Mouse (Mus musculus) A20 (cell line): Measurements from ENCODE around the gene Ezh2.
"Not testable (repeated sequence)": the region's sequence is repeated elsewhere in the genome, so short reads cannot be mapped to it uniquely, and the experiment has no call there.

Experiments used
- DNase-seq: peaks from one replicate; pipeline ENCODE4 v3.0.0-alpha.2; 2011; ENCODE audit warnings: low read depth, low spot score

The Ezh2 gene

DNA sequence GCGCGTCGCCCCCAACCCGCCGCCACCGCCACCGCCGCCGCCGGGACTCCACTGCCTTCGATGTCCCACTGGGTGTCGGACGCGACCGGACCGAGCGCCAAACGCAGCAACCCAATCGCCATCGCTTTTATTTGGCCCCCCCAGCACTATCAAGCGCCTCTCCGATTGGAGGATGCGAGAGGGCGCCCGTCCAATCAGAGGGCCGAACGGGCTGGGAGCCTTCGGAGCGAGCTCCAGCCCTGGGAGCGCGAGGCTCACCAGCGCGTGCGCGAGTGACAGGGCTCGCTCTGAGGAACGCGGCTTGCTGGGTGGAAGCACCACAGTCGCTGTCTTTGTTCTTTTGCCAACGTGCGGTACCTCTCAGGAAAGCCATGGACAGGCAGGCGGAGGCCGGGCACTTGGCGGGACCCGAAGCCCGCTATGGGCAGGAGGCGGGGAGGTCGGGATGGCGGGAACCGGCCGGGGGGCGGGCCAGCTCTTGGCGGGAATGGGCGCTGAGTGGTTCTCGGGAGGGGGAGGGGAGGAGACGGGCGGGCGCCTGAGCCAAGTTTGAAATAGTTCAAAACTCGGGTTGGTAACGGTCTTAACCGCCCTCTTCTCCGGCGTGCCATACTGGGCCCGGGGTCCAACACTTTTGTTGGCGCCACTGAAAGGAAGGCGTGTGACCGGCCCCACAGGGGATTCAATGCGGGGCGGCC, at the start of gene Ezh2:
Ezh2 (minus strand) TSS at position 416 of the 698 bp plus-strand sequence.
- DNase-seq = peak; percentile 99

DNA sequence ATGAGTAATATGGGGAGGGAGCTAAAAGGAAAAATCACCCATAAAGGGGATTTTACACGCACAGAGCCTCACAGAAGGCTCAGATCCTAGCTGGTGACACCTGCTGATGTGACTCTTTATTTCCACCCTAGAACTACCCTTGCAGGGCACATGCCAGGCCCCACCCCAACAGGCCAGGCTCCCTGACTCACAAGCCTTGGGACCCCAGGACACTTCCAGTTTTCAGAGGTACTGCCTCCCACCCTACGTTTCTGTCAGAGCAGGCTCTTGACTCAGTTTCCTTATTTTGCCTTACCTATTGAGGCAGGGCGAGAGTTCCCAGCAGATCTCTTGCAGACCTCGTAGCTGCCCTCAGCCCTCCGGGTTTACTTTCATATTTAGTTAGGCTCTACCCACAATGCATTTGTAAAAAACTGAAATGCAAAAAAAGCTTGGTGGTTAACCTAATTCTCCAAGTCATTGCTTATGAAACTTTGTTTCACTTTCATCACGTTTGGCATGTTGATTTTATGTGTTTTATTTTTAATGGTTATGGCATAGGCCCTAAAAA, 41.5 kb upstream of the Ezh2 start:
- DNase-seq = peak; percentile 95

DNA sequence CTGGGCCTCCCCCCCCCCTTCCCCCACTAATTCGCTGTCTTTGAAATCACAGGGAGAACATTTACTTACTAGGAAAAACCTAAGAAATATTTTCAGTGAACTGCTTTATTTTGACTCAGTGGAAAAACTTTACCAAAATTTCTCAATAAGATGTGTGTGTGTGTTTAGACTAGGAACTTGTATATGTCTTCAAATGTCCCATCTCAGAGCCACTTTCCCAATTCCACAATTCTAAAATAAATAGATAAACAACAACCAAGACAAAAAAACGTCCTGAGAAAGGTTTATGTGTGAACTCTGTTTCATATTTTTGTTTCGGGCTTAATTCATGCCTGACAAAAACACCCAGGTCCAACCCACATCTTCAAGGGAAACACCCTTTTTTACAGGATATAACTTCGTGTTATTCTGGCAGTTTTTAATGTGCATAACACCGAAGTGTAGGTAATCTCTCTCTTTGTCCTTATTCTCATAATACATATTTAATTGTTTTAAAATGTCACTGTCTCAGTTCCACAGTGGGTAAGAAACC, 40.9 kb upstream of the Ezh2 start:
- no peak for DNase-seq

DNA sequence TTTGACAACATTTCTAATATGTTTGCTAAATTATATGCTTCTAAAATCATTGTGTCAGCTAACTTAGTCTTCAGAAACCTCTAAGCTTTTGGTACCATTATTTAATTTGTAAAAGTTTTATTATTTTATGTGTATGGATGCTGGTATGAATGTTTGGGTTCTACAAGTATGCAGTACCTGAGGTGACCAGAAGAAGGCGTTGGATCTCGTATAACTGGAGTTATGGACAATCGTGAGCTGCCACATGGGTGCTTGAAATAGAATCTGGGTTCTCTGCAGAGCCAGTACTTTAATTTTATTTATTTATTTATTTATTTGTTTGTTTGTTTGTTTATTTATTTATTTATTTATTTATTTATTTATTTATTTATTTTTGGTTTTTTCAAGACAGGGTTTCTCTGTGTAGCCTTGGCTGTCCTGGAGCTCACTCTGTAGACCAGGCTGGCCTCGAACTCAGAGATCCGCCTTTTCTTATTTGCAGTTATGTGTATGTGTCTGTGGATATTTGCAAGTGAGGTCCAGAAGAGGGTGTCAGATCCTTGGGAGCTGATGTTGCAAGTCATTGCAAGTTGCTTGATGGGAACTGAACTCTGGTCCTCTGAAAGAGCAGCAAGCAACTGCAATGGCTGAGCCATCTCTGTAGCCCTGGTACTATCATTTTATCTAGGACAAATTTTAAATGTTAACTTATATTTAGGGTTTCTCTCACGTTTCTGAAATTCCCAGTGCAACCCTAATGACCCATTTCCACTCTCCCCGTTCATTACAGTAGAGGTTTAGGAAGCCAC, 40.3 kb upstream of the Ezh2 start:
- peak; percentile 69 for DNase-seq

DNA sequence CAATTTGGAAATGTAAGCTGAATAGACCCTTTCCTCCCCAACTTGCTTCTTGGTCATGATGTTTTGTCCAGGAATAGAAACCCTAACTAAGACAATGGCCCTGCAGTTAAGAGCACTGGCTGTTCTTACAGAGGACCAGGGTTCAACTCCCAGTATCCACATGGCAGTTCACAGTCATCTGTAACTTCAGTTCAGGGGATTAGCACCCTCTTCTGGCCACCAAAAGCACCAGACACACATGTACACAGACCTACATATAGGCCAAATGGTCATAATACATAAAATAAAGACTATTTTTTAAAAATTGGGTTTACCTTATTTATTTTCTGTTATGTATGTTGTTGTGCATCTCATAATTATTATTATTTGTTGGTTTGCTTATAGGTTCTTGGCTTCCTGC, 38.3 kb upstream of the Ezh2 start:
- peak; percentile 79 for DNase-seq

DNA sequence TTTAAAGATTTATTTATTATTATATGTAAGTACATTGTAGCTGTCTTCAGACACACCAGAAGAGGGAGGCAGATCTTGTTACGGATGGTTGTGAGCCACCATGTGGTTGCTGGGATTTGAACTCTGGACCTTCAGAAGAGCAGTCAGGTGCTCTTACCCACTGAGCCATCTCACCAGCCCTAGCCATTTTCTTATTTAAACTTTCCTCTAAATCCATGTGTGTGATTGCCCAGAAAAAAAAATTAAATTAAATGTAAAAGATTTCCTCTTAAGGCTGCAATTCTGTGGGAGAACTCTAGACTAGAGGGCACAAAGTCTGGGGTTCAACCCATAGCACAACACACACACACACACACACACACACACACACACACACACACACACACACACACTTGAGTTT, 34.9 kb upstream of the Ezh2 start:
- DNase-seq = not testable (repeated sequence)

DNA sequence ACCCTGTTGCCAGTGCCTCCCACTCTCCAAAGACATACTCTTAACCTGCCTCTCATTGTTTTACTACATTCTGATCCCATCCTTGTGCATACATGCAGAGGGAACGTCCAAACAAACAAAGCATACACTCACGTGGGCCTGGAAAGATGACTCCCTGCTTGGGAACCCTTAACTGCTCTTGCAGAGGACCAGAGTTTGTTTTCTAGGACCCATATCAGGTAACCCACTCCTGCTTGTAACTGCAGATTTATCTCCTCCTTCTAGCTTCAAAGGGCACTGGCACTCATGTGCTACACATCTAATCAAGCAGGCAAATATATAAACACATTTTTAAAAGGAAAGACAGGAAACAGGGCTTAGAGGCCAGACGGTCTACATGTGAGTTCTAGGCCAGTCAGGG, 32.8 kb upstream of the Ezh2 start:
- DNase-seq = no peak

DNA sequence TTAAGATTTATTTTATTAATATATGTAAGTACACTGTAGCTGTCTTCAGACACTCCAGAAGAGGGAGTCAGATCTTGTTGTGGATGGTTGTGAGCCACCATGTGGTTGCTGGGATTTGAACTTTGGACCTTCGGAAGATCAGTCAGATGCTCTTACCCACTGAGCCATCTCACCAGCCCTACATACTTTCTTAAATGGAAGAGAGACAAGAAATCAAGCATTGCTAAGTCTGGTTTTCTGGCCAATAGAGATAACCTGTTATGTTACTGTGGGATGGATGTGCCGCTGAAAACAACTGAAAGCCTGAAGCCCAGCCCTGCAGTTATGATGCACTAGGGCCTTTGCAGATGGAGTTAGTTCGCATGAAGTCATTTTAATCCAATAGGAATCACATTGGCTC, 31.8 kb upstream of the Ezh2 start:
- DNase-seq = not testable (repeated sequence)

DNA sequence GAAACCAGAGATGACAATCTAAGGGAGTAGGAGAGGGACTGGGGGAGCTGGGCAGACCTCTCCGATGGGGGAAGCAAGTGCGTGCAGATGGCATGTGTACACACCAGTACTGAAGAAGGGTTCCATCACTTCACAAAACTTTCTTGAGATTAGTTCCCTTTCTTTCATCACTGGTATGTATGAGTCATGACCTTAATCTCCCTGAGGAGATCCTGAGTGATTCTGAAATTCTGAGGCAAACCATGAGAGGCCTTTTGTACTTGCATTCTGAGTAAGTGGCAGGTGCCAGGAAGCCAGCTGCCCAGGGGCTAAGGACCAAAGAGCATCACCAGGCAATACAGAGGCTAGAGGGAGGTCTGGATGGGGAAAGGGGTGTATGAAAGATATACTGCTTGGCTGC, 25.9 kb upstream of the Ezh2 start:
- DNase-seq = peak; percentile 90

DNA sequence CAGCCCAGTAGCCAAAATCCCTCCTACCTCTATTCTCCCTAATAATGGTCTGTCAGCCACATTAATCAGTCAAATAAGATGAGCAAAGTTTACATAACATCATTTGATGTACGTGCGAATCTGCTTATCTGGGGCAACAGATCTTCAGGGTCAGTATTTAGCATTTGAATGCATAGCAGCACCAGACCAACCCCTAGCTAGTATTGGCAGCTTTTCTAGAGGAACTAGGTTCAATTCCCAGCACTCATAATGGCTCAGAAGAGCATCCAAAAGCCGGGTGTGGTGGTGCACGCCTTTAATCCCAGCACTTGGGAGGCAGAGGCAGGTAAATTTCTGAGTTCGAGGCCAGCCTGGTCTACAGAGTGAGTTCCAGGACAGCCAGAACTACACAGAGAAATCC, 13.2 kb upstream of the Ezh2 start:
- not testable (repeated sequence) for DNase-seq

DNA sequence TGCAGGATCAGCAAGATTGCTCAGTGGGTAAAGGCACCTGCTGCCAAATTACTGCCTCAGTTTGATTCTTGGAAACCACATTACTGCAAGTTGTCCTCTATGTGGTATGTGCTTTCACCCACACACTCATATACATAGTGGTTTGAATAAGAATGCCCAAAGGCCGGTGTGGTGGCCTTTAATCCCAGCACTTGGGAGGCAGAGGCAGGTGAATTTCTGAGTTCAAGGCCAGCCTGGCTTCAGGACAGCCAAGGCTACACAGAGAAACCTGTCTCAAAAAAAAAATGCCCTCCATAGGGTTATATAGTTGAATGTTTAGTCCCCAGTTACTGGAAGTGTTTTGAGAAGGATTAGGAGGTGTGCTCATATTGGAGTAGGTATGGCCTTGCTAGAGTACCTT, 6.8 kb upstream of the Ezh2 start:
- no peak for DNase-seq

DNA sequence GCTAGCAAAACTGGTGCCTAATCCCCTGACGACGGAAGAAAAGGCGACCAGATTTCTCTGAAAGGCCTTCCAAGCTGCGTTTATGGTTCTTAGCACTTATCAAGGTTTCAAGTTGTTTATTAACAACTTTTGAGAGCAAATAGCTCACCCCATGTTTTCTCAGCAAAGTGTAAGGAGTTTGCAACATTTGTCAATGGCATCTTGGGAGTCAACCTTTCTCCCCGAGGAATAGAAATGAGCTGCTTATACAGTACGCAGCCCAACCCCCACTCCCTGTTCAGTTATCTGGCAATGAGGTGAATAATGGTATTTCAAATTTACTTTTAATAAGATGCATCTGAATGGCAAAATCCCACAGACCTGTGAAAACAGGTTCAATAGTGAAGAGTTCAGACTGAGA, 555 bp upstream of the Ezh2 start:
- peak; percentile 77 for DNase-seq

DNA sequence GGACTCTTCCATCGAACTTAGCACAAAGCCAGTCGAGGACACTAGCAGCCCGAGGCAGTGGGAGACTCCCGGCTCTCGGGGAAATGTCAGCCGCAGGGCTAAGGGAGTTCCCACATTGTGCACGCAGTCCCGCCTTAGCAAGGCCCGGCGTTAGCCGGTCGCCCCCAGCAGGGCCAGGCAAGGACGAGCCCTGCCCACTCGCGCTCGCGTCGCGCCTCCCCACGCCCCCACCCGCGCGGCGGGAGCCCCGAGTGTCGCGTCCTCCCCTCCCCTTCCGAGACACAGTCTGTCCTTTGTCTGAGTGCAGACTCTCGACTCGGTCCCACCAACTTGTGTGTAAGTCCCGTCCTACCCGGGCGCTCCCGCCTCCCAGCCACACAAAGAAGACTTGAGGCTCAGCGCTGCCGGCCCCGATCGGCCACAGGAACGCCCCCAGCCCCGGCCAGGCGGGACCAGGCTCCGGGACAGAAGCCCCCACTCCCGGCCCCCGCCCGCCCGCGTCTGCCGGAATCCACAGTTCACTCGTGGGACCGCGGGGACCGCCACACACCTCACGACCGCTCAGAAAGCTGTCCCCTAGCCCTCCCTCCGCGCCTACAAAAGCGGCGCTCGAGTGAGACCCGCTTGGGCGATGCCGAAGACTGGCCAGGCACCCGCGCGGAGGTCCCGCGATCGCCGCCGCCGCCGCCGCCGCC, 853 bp downstream of the Ezh2 start:
- peak; percentile 73 for DNase-seq

DNA sequence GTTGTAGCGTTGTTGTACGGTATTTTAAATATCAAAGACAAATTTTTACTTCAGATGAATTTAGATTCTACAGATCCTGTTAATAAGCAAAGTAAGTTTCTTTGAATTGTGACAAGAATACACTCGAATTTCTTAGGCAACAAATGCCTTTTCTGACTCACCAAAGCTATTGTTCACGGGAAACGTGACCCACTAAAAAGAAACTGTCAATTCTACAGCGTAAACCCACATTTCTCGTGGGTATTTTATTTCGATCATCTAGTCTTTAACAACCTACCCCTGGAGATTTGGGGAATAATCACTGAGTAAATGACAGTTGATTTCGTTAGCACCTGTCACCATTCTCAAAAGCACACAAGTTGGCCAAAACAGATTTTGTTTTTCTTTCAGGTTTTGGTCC, 1.6 kb downstream of the Ezh2 start:
- DNase-seq = no peak

DNA sequence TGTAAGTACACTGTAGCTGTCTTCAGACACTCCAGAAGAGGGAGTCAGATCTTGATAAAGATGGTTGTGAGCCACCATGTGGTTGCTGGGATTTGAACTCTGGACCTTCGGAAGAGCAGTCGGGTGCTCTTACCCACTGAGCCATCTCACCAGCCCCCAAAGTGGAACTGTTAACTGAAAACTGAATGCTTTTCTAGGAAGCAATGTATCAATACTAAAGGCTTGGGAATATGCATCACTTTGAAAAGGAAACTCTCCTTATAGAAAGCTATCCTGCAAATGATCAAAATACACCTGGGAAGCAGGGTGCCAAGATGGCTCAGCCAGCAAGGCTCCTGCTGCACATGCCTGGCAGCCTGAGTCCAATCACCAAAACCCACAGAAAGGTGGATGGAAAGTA, 7.8 kb downstream of the Ezh2 start:
- not testable (repeated sequence) for DNase-seq

DNA sequence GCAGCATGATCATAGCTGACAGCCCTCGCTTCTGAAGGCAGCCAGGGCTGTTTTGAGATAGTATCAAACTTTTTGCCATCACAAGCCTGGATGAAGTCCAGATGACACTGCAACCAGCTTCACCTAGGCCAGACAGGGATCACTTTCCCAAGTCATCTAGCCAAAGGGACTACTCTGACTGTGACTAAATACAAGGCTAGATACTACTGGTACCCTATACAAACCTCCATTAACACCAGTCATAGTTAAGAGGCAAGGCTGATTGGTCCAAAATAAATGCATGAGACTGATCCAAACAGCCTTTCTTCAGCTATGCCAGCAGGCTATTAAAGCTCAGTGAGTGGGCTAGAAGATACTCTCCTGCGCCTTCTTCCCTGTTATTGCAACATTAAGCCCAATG, 22.3 kb downstream of the Ezh2 start:
- DNase-seq = no peak

DNA sequence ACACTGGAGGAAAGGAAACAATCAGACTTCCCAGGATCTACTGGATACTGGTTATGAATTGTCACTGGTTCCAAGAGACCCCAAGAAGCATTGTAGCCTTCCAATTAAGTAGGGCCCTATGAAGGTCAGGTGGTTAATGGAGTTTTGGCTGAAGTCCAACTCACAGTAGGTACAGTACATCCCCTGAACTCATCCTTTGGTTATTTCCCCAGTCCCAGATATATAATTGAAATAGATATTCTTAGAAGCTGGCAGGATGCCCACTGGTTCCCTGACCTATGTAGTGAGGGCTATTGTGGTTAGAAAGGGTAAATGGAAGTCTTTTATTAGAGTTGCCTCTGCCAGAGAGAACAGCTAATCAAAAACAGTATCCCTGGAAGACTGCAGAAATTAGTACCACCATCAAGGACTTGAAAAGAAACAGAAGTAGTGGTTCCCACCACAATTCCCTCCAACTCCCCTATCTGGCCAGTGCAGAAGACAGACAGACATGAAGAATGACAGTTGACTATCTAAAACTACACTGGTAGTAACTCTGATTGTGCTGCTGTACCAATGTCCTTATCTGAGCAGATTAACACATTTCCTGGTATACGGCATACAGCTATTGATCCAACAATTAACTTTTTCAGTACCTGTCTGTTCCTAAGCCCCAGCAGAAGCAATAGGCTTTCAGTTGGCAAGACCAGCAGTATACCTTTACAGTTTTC, 29.7 kb downstream of the Ezh2 start:
- no peak for DNase-seq

DNA sequence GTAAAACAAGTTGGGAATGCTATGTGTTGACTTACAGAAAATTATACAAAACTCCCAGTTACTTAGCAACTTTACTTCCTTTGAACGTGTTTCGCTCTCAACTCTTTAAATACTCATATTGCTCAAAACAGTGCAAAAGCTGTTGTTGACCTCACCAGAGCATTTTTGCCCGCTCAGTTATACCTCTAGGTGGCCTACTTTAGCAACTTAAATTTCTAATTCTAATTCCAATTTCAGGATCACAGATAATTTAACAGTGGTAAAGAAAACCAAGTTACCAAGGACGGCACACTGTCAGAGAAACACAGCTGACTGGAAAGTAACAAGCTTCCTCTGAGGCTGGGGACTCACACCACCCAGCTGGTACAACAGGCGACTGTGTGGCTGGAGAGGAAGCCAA, 33.7 kb downstream of the Ezh2 start:
- peak; percentile 40 for DNase-seq

DNA sequence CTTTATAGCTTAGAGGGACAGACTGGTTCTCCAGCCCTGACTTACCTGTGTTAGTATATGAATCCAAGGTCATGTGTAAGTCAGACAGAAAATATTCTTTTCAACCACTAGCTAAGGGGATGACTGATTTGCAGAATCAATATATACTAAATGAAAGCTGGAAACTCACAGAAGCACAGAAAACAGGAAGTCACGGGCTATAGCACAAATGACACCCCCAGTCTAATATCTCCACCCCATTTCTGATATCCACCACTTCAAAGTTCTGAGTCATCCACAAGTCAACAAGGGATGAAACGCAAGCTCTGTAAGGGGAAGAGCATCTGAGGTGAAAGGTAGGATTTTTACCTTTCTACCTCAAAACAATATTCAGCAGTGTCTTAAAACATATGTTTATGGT, 34.3 kb downstream of the Ezh2 start:
- DNase-seq = peak; percentile 53

DNA sequence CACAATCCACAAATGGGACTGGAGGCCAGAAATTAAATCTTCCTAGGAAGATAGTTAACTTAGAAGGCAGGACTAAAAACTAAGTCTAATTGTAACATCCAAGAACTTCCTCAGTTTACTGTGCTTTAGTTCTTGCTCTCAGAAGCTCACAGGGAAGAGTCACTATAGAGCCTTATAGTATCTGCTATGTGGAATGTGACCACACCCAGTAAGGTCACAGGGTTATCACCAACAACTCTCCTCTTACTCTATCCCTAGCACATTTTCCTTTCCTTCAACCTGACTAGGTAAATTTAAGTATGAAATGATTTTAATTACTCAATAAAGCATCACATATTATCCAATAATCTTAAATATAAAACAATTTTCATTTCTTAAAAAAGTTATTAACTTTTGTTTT, 34.7 kb downstream of the Ezh2 start:
- DNase-seq = no peak

DNA sequence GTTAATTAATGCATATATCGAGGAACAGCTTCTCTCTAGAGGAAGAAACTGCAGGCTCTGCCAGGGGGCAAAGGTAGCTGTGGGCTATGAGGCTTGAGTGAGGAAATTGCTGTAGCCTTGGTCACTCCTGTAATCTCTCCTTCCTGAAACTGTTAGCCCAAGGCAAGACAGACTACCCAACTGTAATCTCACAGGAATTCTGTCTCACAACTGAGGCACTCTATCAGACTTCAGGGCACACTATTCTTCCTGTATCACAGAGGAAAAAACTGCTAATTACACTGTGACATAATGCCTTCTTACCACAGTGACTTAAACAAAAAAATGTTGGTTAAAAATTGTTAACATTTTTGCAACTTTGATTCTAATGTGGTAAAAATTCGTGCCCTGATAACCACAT, 35.9 kb downstream of the Ezh2 start:
- no peak for DNase-seq
